Mouse (Mus musculus) stomach, embryonic 15.5 days (tissue): ENCODE measurements around the gene Dzip1l. TPM values are rescaled to one million over a fixed set of nuclear protein-coding genes. Genes with fewer than 3 reads are reported as not detected.

Source experiments
- ATAC-seq: fragments of 200-750 bp; cut with Nextera tagmentation; 2 replicates; pipeline ENCODE4 v1.8.0; 2017; ENCODE audit warnings: low read depth, moderate number of reproducible peaks, moderate TSS enrichment; ENCODE audit not compliant: insufficient read depth, low FRiP score
- H3K27ac ChIP-seq: fragments of 300-500 bp; sonication (generic); 2 replicates; pipeline ENCODE4 v1.5.1; 2015; ENCODE audit warnings: mild to moderate bottlenecking, inconsistent platforms
- H3K27me3 ChIP-seq: fragments of 300-500 bp; sonication (generic); replicated peaks from 2 replicates; pipeline ENCODE4 v1.6.1; 2015; ENCODE audit warnings: inconsistent platforms
- H3K36me3 ChIP-seq: fragments of 300-500 bp; sonication (generic); 2 replicates; pipeline ENCODE4 v1.6.1; 2015; ENCODE audit warnings: inconsistent platforms
- H3K4me1 ChIP-seq: fragments of 300-500 bp; sonication (generic); 2 replicates; pipeline ENCODE4 v1.6.1; 2015; ENCODE audit warnings: inconsistent platforms
- H3K4me2 ChIP-seq: fragments of 300-500 bp; sonication (generic); 2 replicates; pipeline ENCODE4 v1.6.1; 2015; ENCODE audit warnings: mild to moderate bottlenecking, inconsistent platforms
- H3K4me3 ChIP-seq: fragments of 300-500 bp; sonication (generic); replicated peaks from 2 replicates; pipeline ENCODE4 v1.5.1; 2015; ENCODE audit warnings: inconsistent platforms
- H3K9ac ChIP-seq: fragments of 300-500 bp; sonication (generic); 2 replicates; pipeline ENCODE4 v1.6.1; 2015; ENCODE audit warnings: inconsistent platforms
- H3K9me3 ChIP-seq: fragments of 300-500 bp; sonication (generic); 2 replicates; pipeline ENCODE4 v1.6.1; 2016; ENCODE audit warnings: inconsistent platforms
- WGBS: fragments of 180-500 bp; shearing (Covaris S2); methylation state at CpG from one replicate; pipeline ENCODE4 v1.1.7; 2015; 5-methylcytosine and 5-hydroxymethylcytosine counted together
- polyA plus RNA-seq: library from polyadenylated mRNA; unstranded; fragments of >200 nt; fragmentation: Nextera tagmentation; extraction: Ambion mirVana; gene quantifications from 2 replicates; pipeline ENCODE4 v1.2.1, GENCODE M21; 2015

Dzip1l gene
- polyA plus RNA-seq, 1 experiment from 2014 or later: 17.6 TPM

- Histone ChIP-seq H3K36me3 (no peaks in the 10 kb centered on the region), H3K9ac (no peak overlapping the region), H3K4me2 (no peak overlapping the region), H3K4me3 (no peak overlapping the region), H3K27ac (no peak overlapping the region), H3K27me3 (no peaks in the 10 kb centered on the region), H3K4me1 (no peaks in the 10 kb centered on the region), H3K9me3 (no peaks in the 10 kb centered on the region)
- whole genome bisulfite sequencing: 69% methylated on average over 2 of the region's 2 CpGs
- no peak for ATAC-seq
Measured at GRCm38 (mm10) chr9:99699752-99700389, 70.6 kb downstream of the Dzip1l start.

GRCm38 (mm10) chr9:99701187-99701586, 71.9 kb downstream of the Dzip1l start:
- Histone ChIP-seq H3K4me1 (no peaks in the 10 kb centered on the region), H3K4me3 (no peak overlapping the region), H3K9ac (no peak overlapping the region), H3K27ac (no peak overlapping the region), H3K36me3 (no peaks in the 10 kb centered on the region), H3K27me3 (no peaks in the 10 kb centered on the region), H3K4me2 (no peak overlapping the region), H3K9me3 (no peaks in the 10 kb centered on the region)
- no peak for ATAC-seq
- WGBS: 82% methylated on average over 2 of the region's 2 CpGs

GRCm38 (mm10) chr9:99702215-99702614, 72.9 kb downstream of the Dzip1l start:
- H3K4me3 ChIP-seq: no peak overlapping the region
- peak; percentile 67 for ATAC-seq
- H3K9me3 ChIP-seq: no peaks in the 10 kb centered on the region
- WGBS: 59% methylated on average over 6 of the region's 6 CpGs
- H3K27me3 ChIP-seq: no peaks in the 10 kb centered on the region
- H3K4me2 ChIP-seq: no peak overlapping the region
- no peak overlapping the region for H3K9ac ChIP-seq
- no peaks in the 10 kb centered on the region for H3K36me3 ChIP-seq
- H3K4me1 ChIP-seq: no peaks in the 10 kb centered on the region
- H3K27ac ChIP-seq: no peak overlapping the region

- H3K4me2 ChIP-seq: no peak overlapping the region
- H3K27me3 ChIP-seq: no peaks in the 10 kb centered on the region
- H3K4me3 ChIP-seq: no peak overlapping the region
- H3K36me3 ChIP-seq: no peaks in the 10 kb centered on the region
- no peak for ATAC-seq
- no peaks in the 10 kb centered on the region for H3K4me1 ChIP-seq
- no peaks in the 10 kb centered on the region for H3K9me3 ChIP-seq
- 78% methylated on average over 6 of the region's 6 CpGs for WGBS
- no peak overlapping the region for H3K9ac ChIP-seq
- H3K27ac ChIP-seq: no peak overlapping the region
Measured at GRCm38 (mm10) chr9:99703711-99704110, 74.4 kb downstream of the Dzip1l start.

DNA sequence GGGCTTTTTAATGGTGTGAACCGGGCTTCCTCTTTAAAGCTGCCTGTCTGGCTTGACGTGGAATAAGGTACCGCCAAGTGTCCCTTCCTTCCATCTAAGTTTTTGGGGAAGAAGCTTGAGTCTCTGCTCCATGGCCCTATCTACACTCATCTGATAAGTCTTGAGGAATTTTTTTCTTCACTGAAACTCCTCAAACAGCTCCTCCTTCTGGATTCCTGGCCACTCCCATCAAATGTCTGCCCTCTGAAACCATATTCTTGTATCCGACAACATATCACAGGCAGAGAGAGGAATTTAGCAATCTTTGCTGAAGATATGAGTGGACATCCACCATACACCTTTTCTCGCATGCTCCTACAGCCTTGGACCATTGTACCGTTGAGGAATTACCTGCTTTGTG, 77.0 kb downstream of the Dzip1l start:
- no peaks in the 10 kb centered on the region for H3K9me3 ChIP-seq
- ATAC-seq: no peak
- no peak overlapping the region for H3K4me3 ChIP-seq
- no peaks in the 10 kb centered on the region for H3K4me1 ChIP-seq
- H3K27ac ChIP-seq: no peak overlapping the region
- H3K27me3 ChIP-seq: no peaks in the 10 kb centered on the region
- no peaks in the 10 kb centered on the region for H3K36me3 ChIP-seq
- no peak overlapping the region for H3K9ac ChIP-seq
- WGBS: 85% methylated on average over 6 of the region's 6 CpGs
- H3K4me2 ChIP-seq: no peak overlapping the region

- Histone ChIP-seq H3K9me3 (no peaks in the 10 kb centered on the region), H3K4me1 (no peaks in the 10 kb centered on the region), H3K4me3 (no peak overlapping the region), H3K4me2 (0 out of 2 replicates have a peak overlapping the region, but pooled peaks have one; percentile 19), H3K27me3 (no peaks in the 10 kb centered on the region), H3K27ac (no peak overlapping the region), H3K9ac (no peak overlapping the region), H3K36me3 (no peaks in the 10 kb centered on the region)
- WGBS: 64% methylated on average over 11 of the region's 11 CpGs
- no peak for ATAC-seq
Measured at GRCm38 (mm10) chr9:99707425-99708126, 78.3 kb downstream of the Dzip1l start.

- 76% methylated on average over 22 of the region's 22 CpGs for WGBS
- H3K4me1 ChIP-seq: no peaks in the 10 kb centered on the region
- H3K9ac ChIP-seq: no peak overlapping the region
- H3K27ac ChIP-seq: peak overlapping the region; percentile 57
- H3K4me3 ChIP-seq: peak overlapping the region; percentile 19; the same call in 1 of the 2 replicates
- peak overlapping the region; percentile 11 for H3K4me2 ChIP-seq
- no peaks in the 10 kb centered on the region for H3K27me3 ChIP-seq
- no peaks in the 10 kb centered on the region for H3K9me3 ChIP-seq
- H3K36me3 ChIP-seq: no peaks in the 10 kb centered on the region
- peak; percentile 88 for ATAC-seq
Measured at GRCm38 (mm10) chr9:99709588-99710248, 80.4 kb downstream of the Dzip1l start.

DNA sequence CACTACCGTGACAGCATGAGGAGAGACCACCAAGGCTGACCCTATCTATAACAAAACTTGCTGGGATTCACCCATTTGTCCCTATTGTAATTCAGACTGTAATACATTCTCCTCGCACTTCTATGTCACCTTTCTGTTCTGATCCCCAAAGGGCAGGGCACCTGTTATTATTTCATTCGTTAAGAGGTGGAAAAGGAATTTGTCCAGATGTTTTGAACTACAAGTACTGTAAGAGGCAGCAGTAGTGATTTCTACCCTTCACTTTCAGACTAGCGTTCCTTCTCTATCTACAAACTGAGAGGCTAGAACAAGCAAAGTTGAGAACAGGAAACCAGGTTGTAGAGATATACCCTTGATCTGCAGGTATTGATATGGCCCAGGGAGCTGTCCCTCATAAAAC, 81.0 kb downstream of the Dzip1l start:
- H3K36me3 ChIP-seq: no peaks in the 10 kb centered on the region
- H3K4me2 ChIP-seq: no peak overlapping the region; the same call in 1 of the 2 replicates
- no peak for ATAC-seq
- H3K9ac ChIP-seq: no peak overlapping the region
- no peaks in the 10 kb centered on the region for H3K27me3 ChIP-seq
- no peak overlapping the region for H3K4me3 ChIP-seq
- 68% methylated on average over 4 of the region's 4 CpGs for WGBS
- H3K4me1 ChIP-seq: no peaks in the 10 kb centered on the region
- peak overlapping the region; percentile 57 for H3K27ac ChIP-seq
- H3K9me3 ChIP-seq: no peaks in the 10 kb centered on the region

DNA sequence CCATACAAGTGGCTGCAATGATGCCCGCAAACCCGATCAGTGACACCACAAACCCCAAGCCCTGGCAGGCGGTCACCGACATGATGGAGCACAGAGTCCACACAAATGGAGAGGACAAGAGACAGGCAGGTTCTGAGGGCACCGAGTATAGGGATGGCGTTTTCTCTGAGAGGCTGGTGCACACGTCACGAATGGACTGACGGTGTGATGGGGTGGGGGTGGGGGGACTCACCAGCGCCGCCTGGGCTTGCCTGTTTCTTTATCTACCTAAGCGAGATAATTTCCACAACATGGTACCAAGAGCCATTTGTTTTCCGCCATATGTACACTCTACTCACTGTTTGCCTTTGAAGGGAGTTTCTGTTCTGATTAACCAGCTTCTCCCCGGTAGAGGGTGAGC, 87.8 kb downstream of the Dzip1l start, which contains the start of gene Cldn18:
Gene Cldn18, minus strand, starts transcription at position 134 of the 400 bp plus-strand sequence.
- 74% methylated on average over 14 of the region's 14 CpGs for WGBS
- peak; percentile 87 for ATAC-seq
- H3K4me3 ChIP-seq: peak within 1 kb of the TSS; percentile 24

More for the DNA sequence above, 87.8 kb downstream of the Dzip1l start, which contains the start of gene Cldn18:
- no peak within 1 kb of the TSS for H3K9ac ChIP-seq
- no peaks in the 10 kb centered on the region for H3K9me3 ChIP-seq
- no peak within 1 kb of the TSS for H3K4me2 ChIP-seq
- H3K27ac ChIP-seq: no peak within 1 kb of the TSS
- H3K27me3 ChIP-seq: no peaks in the 10 kb centered on the region
- no peaks in the 10 kb centered on the region for H3K36me3 ChIP-seq
- no peaks in the 10 kb centered on the region for H3K4me1 ChIP-seq

Other genes with a start within 250 kb of the Dzip1l start
- gene Mras, start 192.1 kb upstream of the Dzip1l start, polyA plus RNA-seq: 9.0 and 11.6 TPM in 2 replicates
- gene Nme9, start 178.0 kb upstream of the Dzip1l start, polyA plus RNA-seq: 0.13 and 0.15 TPM in 2 replicates
- 23.9 and 24.9 TPM in 2 replicates for gene Armc8, start 60.6 kb upstream of the Dzip1l start, polyA plus RNA-seq
- 26.1 and 29.0 TPM in 2 replicates for gene Dbr1, start 53.7 kb upstream of the Dzip1l start, polyA plus RNA-seq
- gene A4gnt, start 17.0 kb upstream of the Dzip1l start, polyA plus RNA-seq: 0.55 and 1.2 TPM in 2 replicates
- gene Cldn18, start 87.8 kb downstream of the Dzip1l start, polyA plus RNA-seq: 236 and 267 TPM in 2 replicates
- gene Sox14, start 246.7 kb downstream of the Dzip1l start, polyA plus RNA-seq: 0.08 TPM in 1 of 2 replicates, not detected in the other